Comparison of ENCODE assay signal across 8 mouse cellular contexts in genomic region chr16:38521211-38521987, GRCm38 (mm10). TPM values are rescaled to one million over a fixed set of nuclear protein-coding genes. Genes with fewer than 3 reads are reported as not detected.
DNase-seq lines count a peak whose midpoint lies in the region; ATAC-seq and TF ChIP-seq lines count a peak whose summit lies in the region.

No protein-coding gene starts in this region.

- H3K9ac ChIP-seq in hindbrain, embryonic 13.5 days: peak overlapping the region; percentile 97
- H3K9ac ChIP-seq in midbrain, embryonic 16.5 days (ENCODE audit: low read depth, low read length): peak overlapping the region; percentile 18; the same call in 1 of the 2 replicates

- peak overlapping the region; percentile 60 for H3K4me2 ChIP-seq in hindbrain, embryonic 13.5 days
- H3K4me2 ChIP-seq in midbrain, embryonic 16.5 days (ENCODE audit: low read length): peak overlapping the region; percentile 70

- no peaks in the 10 kb centered on the region; the same call in 1 of the 2 replicates for H3K36me3 ChIP-seq in kidney, adult 2 months (ENCODE audit: control insufficient read depth, insufficient read depth, low read length)
- H3K36me3 ChIP-seq in hindbrain, embryonic 13.5 days: peaks cover 40% of the 10 kb centered on the region
- H3K36me3 ChIP-seq in midbrain, embryonic 16.5 days (ENCODE audit: control insufficient read depth, insufficient read depth, low read length): peaks cover 13% of the 10 kb centered on the region

- no peak for TF ChIP-seq POLR2A in kidney, adult 2 months (IDR thresholded peaks at IDR 0.05; ENCODE audit: low read depth, low read length)

- H3K27me3 ChIP-seq in kidney, adult 2 months (replicated peaks; ENCODE audit: control insufficient read depth, insufficient read depth, low read length): no peaks in the 10 kb centered on the region
- no peaks in the 10 kb centered on the region for H3K27me3 ChIP-seq in hindbrain, embryonic 13.5 days
- H3K27me3 ChIP-seq in midbrain, embryonic 16.5 days (ENCODE audit: control insufficient read depth, insufficient read depth, low read depth, low read length): no peaks in the 10 kb centered on the region

- no peak for DNase-seq in kidney, adult 2 months
- no peak for DNase-seq in kidney, postnatal 14 days
- peak; percentile 29 for DNase-seq in adipocyte (ENCODE audit: low spot score)
- no peak for DNase-seq in left cerebral cortex, postnatal 25 days (ENCODE audit: low spot score in 2 of 2)
- no peak for DNase-seq in ovary, postnatal 14 days (ENCODE audit: low spot score)
- no peak for DNase-seq in kidney, postnatal 36 days

- H3K9me3 ChIP-seq in hindbrain, embryonic 13.5 days: no peaks in the 10 kb centered on the region
- no peaks in the 10 kb centered on the region for H3K9me3 ChIP-seq in midbrain, embryonic 16.5 days (replicated peaks; ENCODE audit: control insufficient read depth, low read length, poor library complexity, severe bottlenecking)

- TF ChIP-seq CTCF in kidney, adult 2 months (conservative IDR thresholded peaks at IDR 0.05; ENCODE audit: insufficient read depth, insufficient read length, low read depth, low read length): no peak

- H3K27ac ChIP-seq in kidney, adult 2 months (ENCODE audit: insufficient read depth, low read depth, low read length): no peak overlapping the region
- H3K27ac ChIP-seq in hindbrain, embryonic 13.5 days: no peak overlapping the region
- no peak overlapping the region for H3K27ac ChIP-seq in midbrain, embryonic 16.5 days (ENCODE audit: low read length)

- H3K4me3 ChIP-seq in kidney, adult 2 months (ENCODE audit: insufficient read depth, low read depth, low read length): peak overlapping the region; percentile 49; the same call in 1 of the 2 replicates
- H3K4me3 ChIP-seq in hindbrain, embryonic 13.5 days: peak overlapping the region; percentile 92
- peak overlapping the region; percentile 96 for H3K4me3 ChIP-seq in midbrain, embryonic 16.5 days (ENCODE audit: low read depth, low read length)

- no peak for ATAC-seq in hindbrain, embryonic 13.5 days (ENCODE audit: low FRiP score)
- no peak for ATAC-seq in midbrain, embryonic 16.5 days

- H3K4me1 ChIP-seq in kidney, adult 2 months (ENCODE audit: control insufficient read depth, insufficient read depth, low read length): peaks cover 7% of the 10 kb centered on the region
- peaks cover 16% of the 10 kb centered on the region for H3K4me1 ChIP-seq in hindbrain, embryonic 13.5 days (replicated peaks)
- H3K4me1 ChIP-seq in midbrain, embryonic 16.5 days (ENCODE audit: control insufficient read depth, insufficient read depth, low read length): peaks cover 14% of the 10 kb centered on the region

- 25% methylated on average over 8 of the region's 8 CpGs for WGBS in kidney, adult 2 months
- 42% methylated on average over 8 of the region's 8 CpGs for WGBS in hindbrain, embryonic 13.5 days
- WGBS in midbrain, embryonic 16.5 days: 36% methylated on average over 8 of the region's 8 CpGs

- intact Hi-C loops in left cerebral cortex, postnatal 25 days (cut with DNase I): no loop called here

RNA-seq across cellular contexts. Expression of gene Timmdc1, which starts 1.1 kb away (rescaled TPM):
- 15.4 and 16.5 TPM in 2 replicates for polyA plus RNA-seq in kidney, adult 2 months (2012; rRNA removed)
- 37.3 and 37.8 TPM in 2 replicates for polyA plus RNA-seq in hindbrain, embryonic 13.5 days (2015; fragmentation: Nextera tagmentation; extraction: Ambion mirVana)
- polyA plus RNA-seq in midbrain, embryonic 16.5 days (2015; fragmentation: Nextera tagmentation; extraction: Ambion mirVana): 33.4 and 34.6 TPM in 2 replicates
- 10 to 100 TPM; 32.6 to 33.5 TPM for total RNA-seq in left cerebral cortex, postnatal 25 days (2021)

RNA-seq across cellular contexts. Expression of gene Poglut1, which starts 28.7 kb away (rescaled TPM):
- polyA plus RNA-seq in kidney, adult 2 months (2012; rRNA removed): 23.5 and 26.2 TPM in 2 replicates
- 62.0 and 66.7 TPM in 2 replicates for polyA plus RNA-seq in hindbrain, embryonic 13.5 days (2015; fragmentation: Nextera tagmentation; extraction: Ambion mirVana)
- polyA plus RNA-seq in midbrain, embryonic 16.5 days (2015; fragmentation: Nextera tagmentation; extraction: Ambion mirVana): 51.4 and 54.8 TPM in 2 replicates
- total RNA-seq in left cerebral cortex, postnatal 25 days (2021): 10 to 100 TPM; 41.1 to 44.8 TPM

RNA-seq across cellular contexts. Expression of gene Tmem39a, which starts 37.1 kb away (rescaled TPM):
- polyA plus RNA-seq in kidney, adult 2 months (2012; rRNA removed): 42.9 and 48.7 TPM in 2 replicates
- 42.4 and 50.3 TPM in 2 replicates for polyA plus RNA-seq in hindbrain, embryonic 13.5 days (2015; fragmentation: Nextera tagmentation; extraction: Ambion mirVana)
- polyA plus RNA-seq in midbrain, embryonic 16.5 days (2015; fragmentation: Nextera tagmentation; extraction: Ambion mirVana): 32.0 and 33.8 TPM in 2 replicates
- 10 to 100 TPM; 18.7 to 23.5 TPM for total RNA-seq in left cerebral cortex, postnatal 25 days (2021)
